Mouse (Mus musculus) spleen, postnatal 14 days (tissue): ENCODE measurements around the gene Bpifb3.
A peak's percentile ranks its signal among the peaks of the same experiment; 100 is the strongest.

ENCODE experiments used
- DNase-seq, 2 experiments: peaks; one replicate each; pipeline ENCODE4 v3.0.0; 2021 to 2022; ENCODE audit warnings: low spot score in 2 of 2

Gene Bpifb3

DNA sequence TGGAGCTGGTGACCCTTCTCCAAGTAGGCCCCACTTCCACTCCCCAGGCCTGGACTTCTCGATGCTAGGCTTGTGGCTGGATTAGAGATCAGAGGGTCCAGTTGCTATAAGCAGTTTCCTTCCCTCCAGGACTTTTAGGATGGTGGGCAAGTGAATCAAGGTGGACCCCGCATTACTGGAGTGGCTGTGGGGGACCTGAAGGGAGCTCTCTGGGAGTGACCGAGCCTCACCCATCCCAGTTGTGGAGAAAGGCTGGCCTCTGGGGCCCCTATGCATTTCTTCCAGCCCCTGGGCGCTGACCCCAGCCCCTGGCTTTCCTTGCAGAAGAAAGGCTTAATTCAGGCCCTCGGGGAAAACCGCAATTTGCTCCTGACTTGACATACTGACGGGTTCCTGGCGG, at the start of gene Bpifb3:
TSS of gene Bpifb3 (plus strand) at position 301 of the 400 bp plus-strand sequence.
- no peak for DNase-seq

GRCm38 (mm10) chr2:153870984-153871383, 47.0 kb upstream of the Bpifb3 start, which contains the start of gene Sun5:
TSS of gene Sun5 (minus strand) at chr2:153871084.
- no peak for DNase-seq

GRCm38 (mm10) chr2:153874745-153875144, 43.3 kb upstream of the Bpifb3 start, which contains the start of gene Bpifb2:
TSS of gene Bpifb2 (plus strand) at chr2:153875045.
- no peak for DNase-seq

- no peak for DNase-seq
Measured at GRCm38 (mm10) chr2:153899111-153899510, 18.9 kb upstream of the Bpifb3 start.

DNA sequence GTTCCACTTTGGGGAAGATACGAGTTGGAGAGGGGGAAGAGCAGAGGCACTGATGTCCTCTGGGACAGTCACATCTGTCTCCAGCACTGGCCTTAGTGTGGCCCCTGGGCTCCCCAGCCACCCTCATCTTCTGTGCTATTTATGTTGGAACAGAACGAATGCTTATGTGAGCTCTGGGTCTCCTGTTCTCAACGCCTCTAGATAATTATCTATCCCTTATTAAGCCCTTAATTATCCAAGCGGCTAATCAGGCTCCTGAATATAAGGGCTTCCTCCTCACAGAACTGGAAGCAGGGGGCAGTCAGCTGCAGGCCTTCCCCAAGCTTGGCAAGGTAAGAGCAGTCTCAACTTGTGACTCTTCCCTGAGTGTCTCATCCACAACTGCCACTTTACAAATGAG, 17.9 kb upstream of the Bpifb3 start, which contains the start of gene Bpifb6:
TSS of gene Bpifb6 (plus strand) at position 301 of the 400 bp plus-strand sequence.
- DNase-seq = no peak

GRCm38 (mm10) chr2:153902726-153903125, 15.3 kb upstream of the Bpifb3 start:
- DNase-seq = no peak

DNA sequence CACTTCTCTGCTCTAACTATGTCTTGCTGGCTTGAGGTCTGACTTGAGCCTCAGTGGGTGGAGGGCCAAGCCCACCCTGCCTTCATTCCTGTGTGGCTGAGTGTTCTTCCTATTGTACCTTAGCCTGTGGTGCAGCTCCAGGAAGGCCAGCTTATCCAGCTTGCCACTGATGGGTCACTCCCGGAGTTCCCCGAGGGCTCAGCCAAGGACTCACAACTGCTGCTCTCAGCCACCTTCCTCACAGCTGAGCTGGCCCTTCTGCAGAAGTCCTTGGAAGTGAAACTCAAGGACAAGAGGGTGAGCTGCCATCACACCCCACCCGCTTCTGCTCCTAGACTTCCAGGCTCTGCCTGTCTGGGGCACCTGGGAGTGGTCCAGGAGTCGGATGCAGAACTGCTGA, 11.4 kb upstream of the Bpifb3 start:
- DNase-seq = no peak

GRCm38 (mm10) chr2:153914151-153914550, 3.9 kb upstream of the Bpifb3 start:
- DNase-seq = no peak

GRCm38 (mm10) chr2:153921246-153921645, 3.2 kb downstream of the Bpifb3 start:
- no peak for DNase-seq

GRCm38 (mm10) chr2:153929871-153930413, 11.9 kb downstream of the Bpifb3 start:
- peak; percentile 20 to 41 for DNase-seq

DNA sequence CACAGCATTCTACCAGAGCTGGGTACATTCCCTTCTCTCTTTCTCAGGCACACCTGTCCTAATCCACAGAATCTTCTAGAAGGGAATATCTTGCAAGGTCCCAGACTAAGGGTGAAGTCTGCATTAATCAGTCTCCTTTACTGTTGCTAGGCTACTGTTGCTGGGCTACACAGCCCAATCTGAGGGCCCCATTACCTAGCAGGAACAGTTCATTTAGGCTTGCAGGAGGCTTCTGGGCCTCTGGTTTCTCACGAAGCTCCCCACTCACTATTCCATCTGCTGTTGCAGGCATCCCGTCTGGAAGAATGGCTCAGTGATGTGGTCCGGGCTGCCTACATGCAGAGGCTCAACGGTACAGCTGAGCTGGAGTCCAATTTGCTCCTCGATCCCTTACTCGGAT, 13.1 kb downstream of the Bpifb3 start:
- no peak for DNase-seq

DNA sequence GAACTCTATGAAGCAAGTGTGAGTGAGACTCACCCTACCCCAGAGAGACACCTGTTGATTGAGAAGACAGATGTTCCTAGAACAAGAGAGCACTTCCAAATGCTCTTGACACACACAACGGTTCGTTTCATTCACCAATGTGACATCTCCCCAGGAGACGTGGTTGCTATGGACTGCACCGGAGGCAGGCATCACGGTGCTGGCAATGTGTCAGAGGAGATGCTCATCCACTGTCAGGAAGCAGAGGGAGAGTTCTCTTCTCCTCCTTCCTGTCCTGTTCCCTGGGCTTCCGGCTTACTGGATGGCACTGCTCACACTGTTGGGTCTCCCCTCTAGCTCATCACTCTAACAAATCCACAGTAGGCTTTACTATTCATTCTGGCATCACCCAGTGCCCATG, 15.3 kb downstream of the Bpifb3 start:
- no peak for DNase-seq

GRCm38 (mm10) chr2:153935348-153935747, 17.3 kb downstream of the Bpifb3 start:
- DNase-seq = no peak

DNA sequence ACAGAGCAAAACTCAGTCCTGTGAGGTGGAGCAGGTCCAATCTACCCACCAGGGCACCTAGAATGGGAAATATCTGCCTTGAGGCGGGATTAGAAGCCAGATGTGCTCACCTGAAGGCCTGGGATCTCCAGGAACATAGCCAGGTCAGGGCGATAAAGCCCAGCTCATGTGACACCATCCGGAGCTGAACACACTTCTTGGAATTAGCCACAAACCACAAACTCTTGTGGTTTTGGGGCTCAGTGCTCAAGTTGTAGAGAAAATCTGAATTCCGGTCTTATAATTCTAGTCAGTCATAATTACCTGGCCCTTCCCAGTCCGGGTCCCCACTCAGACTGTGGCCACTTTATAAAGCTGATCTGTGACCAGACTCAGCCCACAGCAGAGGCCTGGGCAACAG, 19.8 kb downstream of the Bpifb3 start, which contains the start of gene Bpifb4:
TSS of gene Bpifb4 (plus strand) at position 370 of the 400 bp plus-strand sequence.
- no peak for DNase-seq

DNA sequence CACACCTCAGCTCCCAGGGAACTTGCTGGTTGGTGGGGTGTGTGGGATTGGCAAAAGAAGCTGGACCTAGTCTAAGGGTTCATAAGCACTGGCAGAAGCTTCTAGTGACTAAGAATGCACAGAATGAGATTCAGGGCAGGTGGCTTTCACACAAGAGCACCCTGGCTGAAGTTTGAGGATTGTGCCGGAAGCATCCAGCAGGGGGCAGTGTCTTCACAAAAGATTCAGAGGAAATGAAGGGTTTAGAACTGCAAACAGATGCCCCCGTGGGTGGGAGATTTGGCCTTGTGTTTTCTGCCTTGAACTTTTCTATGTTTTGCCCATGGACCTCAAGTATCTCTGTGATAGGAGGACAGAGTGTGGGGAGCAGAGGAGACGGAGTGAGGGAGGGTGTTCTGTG, 25.5 kb downstream of the Bpifb3 start:
- DNase-seq = peak in 1 of 2 experiments; percentile 17

- DNase-seq = no peak
Measured at GRCm38 (mm10) chr2:153944567-153944966, 26.5 kb downstream of the Bpifb3 start.

DNA sequence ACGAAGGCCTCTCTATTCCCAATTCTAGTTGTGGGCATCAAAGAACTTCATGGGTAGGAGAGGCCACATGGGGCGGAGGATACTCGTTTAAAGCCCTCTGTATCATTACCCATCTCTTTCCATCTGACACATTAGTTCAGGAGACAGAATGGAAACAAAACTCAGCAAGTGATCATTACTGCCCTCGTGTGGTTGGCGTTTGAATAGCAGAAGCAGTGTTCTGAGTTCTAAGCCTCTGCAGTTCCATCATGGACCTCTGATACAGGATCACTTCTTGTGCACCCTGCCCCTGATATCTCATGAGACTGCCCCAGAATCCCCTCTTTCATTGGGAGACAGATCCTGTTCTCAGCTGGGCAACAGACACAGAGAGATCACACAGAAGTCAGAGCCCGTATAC, 34.9 kb downstream of the Bpifb3 start:
- DNase-seq = peak in 1 of 2 experiments; percentile 43

- peak in 1 of 2 experiments; percentile 27 for DNase-seq
Measured at GRCm38 (mm10) chr2:153953836-153954235, 35.8 kb downstream of the Bpifb3 start.

- DNase-seq = no peak
Measured at GRCm38 (mm10) chr2:153962821-153963331, 44.8 kb downstream of the Bpifb3 start.

GRCm38 (mm10) chr2:153963334-153963733, 45.3 kb downstream of the Bpifb3 start:
- no peak for DNase-seq

DNA sequence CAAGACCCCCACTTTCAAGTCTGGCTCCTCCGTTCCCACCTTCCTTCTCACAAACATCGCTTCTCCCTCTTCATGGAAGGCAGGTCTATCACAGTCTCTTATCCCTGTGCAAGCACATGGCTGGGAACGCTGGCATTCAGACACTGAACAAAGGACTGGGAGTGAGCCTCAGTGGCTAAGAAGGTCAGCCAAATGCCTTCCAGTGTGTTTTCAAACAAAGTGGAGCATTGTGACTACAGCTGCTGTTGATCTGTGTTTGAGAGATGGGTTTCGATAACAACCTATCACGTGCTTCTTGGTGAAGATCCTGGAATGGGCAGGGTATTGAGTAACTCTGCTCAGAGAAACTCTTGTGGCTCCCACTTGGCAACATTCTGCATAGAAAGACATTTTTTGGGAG, 52.2 kb downstream of the Bpifb3 start:
- no peak for DNase-seq

- no peak for DNase-seq
Measured at GRCm38 (mm10) chr2:153974582-153974981, 56.6 kb downstream of the Bpifb3 start, which contains the start of gene Bpifa6. TSS of gene Bpifa6 (plus strand) at chr2:153974945.
